Mouse (Mus musculus): ENCODE data around the gene Zfp446. TPM values are rescaled to one million over a fixed set of nuclear protein-coding genes. Genes with fewer than 3 reads are reported as not detected.

Zfp446 gene
- polyA plus RNA-seq, 1 experiment from 2014 or later: 12.0 TPM

GRCm38 (mm10) chr7:12993148-12993547 is 15.5 kb downstream of the Zfp446 start:
- H3K9me3 ChIP-seq: no peaks in the 10 kb centered on the region
- H3K27ac ChIP-seq (replicated peaks): no peak overlapping the region

GRCm38 (mm10) chr7:12995862-12996261 is 18.2 kb downstream of the Zfp446 start:
- Histone ChIP-seq H3K27me3 (no peaks in the 10 kb centered on the region; the same call in 1 of the 2 replicates), H3K4me3 (no peak overlapping the region), H3K27ac (replicated peaks) (no peak overlapping the region), H3K36me3 (no peaks in the 10 kb centered on the region), H3K4me1 (replicated peaks) (no peaks in the 10 kb centered on the region), H3K9ac (no peak overlapping the region), H3K4me2 (no peak overlapping the region), H3K9me3 (no peaks in the 10 kb centered on the region)
- no peak for ATAC-seq (ENCODE audit: low read depth)

More at GRCm38 (mm10) chr7:12993148-12993547, 15.5 kb downstream of the Zfp446 start:
- H3K4me3 ChIP-seq: no peak overlapping the region
- H3K27me3 ChIP-seq: no peaks in the 10 kb centered on the region; the same call in 1 of the 2 replicates
- H3K4me1 ChIP-seq (replicated peaks): no peaks in the 10 kb centered on the region
- H3K36me3 ChIP-seq: no peaks in the 10 kb centered on the region
- ATAC-seq (ENCODE audit: low read depth): no peak
- no peak overlapping the region for H3K4me2 ChIP-seq
- WGBS: 92% methylated on average over 10 of the region's 10 CpGs
- H3K9ac ChIP-seq: no peak overlapping the region

GRCm38 (mm10) chr7:12997230-12997629 is 19.6 kb downstream of the Zfp446 start:
- Histone ChIP-seq H3K4me3 (no peak overlapping the region), H3K27ac (replicated peaks) (no peak overlapping the region)
- WGBS: 68% methylated on average over 5 of the region's 5 CpGs

GRCm38 (mm10) chr7:12998053-12998452 is 20.4 kb downstream of the Zfp446 start, which contains the start of gene Slc27a5:
Slc27a5 (minus strand) TSS chr7:12998192.
- no peak within 1 kb of the TSS for H3K4me3 ChIP-seq
- H3K4me2 ChIP-seq: no peak within 1 kb of the TSS
- no peaks in the 10 kb centered on the region for H3K9me3 ChIP-seq
- H3K36me3 ChIP-seq: no peaks in the 10 kb centered on the region
- no peaks in the 10 kb centered on the region for H3K27me3 ChIP-seq
- no peaks in the 10 kb centered on the region for H3K4me1 ChIP-seq (replicated peaks)
- 84% methylated on average over 5 of the region's 5 CpGs for WGBS
- no peak for ATAC-seq (ENCODE audit: low read depth)
- no peak within 1 kb of the TSS for H3K27ac ChIP-seq (replicated peaks)
- H3K9ac ChIP-seq: no peak within 1 kb of the TSS

More at GRCm38 (mm10) chr7:12997230-12997629, 19.6 kb downstream of the Zfp446 start:
- Histone ChIP-seq H3K4me1 (replicated peaks) (no peaks in the 10 kb centered on the region), H3K27me3 (no peaks in the 10 kb centered on the region; the same call in 1 of the 2 replicates), H3K9me3 (no peaks in the 10 kb centered on the region), H3K4me2 (no peak overlapping the region), H3K36me3 (no peaks in the 10 kb centered on the region), H3K9ac (no peak overlapping the region)
- no peak for ATAC-seq (ENCODE audit: low read depth)

- Histone ChIP-seq H3K9ac (no peak within 1 kb of the TSS), H3K9me3 (no peaks in the 10 kb centered on the region), H3K27ac (replicated peaks) (no peak within 1 kb of the TSS), H3K36me3 (peaks cover 6% of the 10 kb centered on the region; the same call in 1 of the 2 replicates), H3K27me3 (no peaks in the 10 kb centered on the region), H3K4me3 (no peak within 1 kb of the TSS), H3K4me2 (no peak within 1 kb of the TSS), H3K4me1 (replicated peaks) (no peaks in the 10 kb centered on the region)
- 76% methylated on average over 3 of the region's 3 CpGs for WGBS
- ATAC-seq (ENCODE audit: low read depth): no peak
Observed at GRCm38 (mm10) chr7:12998851-12999250, 21.2 kb downstream of the Zfp446 start, which contains the start of gene Trim28. Trim28 (plus strand) TSS chr7:12999114.

GRCm38 (mm10) chr7:13001584-13001983 is 23.9 kb downstream of the Zfp446 start:
- ATAC-seq (ENCODE audit: low read depth): no peak

GRCm38 (mm10) chr7:13003380-13003779 is 25.7 kb downstream of the Zfp446 start:
- Histone ChIP-seq H3K27me3 (peaks cover 9% of the 10 kb centered on the region), H3K9me3 (no peaks in the 10 kb centered on the region), H3K4me1 (replicated peaks) (peaks cover 24% of the 10 kb centered on the region), H3K36me3 (peaks cover 42% of the 10 kb centered on the region), H3K27ac (replicated peaks) (no peak overlapping the region), H3K4me3 (no peak overlapping the region), H3K4me2 (no peak overlapping the region), H3K9ac (no peak overlapping the region)
- no peak for ATAC-seq (ENCODE audit: low read depth)
- WGBS: 75% methylated on average over 5 of the region's 5 CpGs

More at GRCm38 (mm10) chr7:13001584-13001983, 23.9 kb downstream of the Zfp446 start:
- Histone ChIP-seq H3K4me2 (no peak overlapping the region), H3K4me3 (no peak overlapping the region), H3K27ac (replicated peaks) (no peak overlapping the region), H3K27me3 (no peaks in the 10 kb centered on the region), H3K4me1 (replicated peaks) (peaks cover 7% of the 10 kb centered on the region; the same call in 1 of the 2 replicates), H3K9ac (no peak overlapping the region), H3K9me3 (no peaks in the 10 kb centered on the region), H3K36me3 (peaks cover 31% of the 10 kb centered on the region)
- 59% methylated on average over 1 of the region's 1 CpGs for WGBS

GRCm38 (mm10) chr7:13006011-13006410 is 28.4 kb downstream of the Zfp446 start:
- no peak overlapping the region for H3K4me2 ChIP-seq
- no peak overlapping the region for H3K4me3 ChIP-seq
- H3K27me3 ChIP-seq: peaks cover 9% of the 10 kb centered on the region
- H3K4me1 ChIP-seq (replicated peaks): peaks cover 39% of the 10 kb centered on the region
- no peak overlapping the region for H3K27ac ChIP-seq (replicated peaks)
- WGBS: 91% methylated on average over 17 of the region's 17 CpGs
- peaks cover 42% of the 10 kb centered on the region for H3K36me3 ChIP-seq
- no peak for ATAC-seq (ENCODE audit: low read depth)
- no peaks in the 10 kb centered on the region for H3K9me3 ChIP-seq
- H3K9ac ChIP-seq: no peak overlapping the region; the same call in 1 of the 2 replicates

- no peaks in the 10 kb centered on the region for H3K9me3 ChIP-seq
- no peak overlapping the region for H3K4me3 ChIP-seq
- WGBS: 80% methylated on average over 10 of the region's 10 CpGs
- peaks cover 9% of the 10 kb centered on the region for H3K27me3 ChIP-seq
- ATAC-seq (ENCODE audit: low read depth): no peak
- H3K36me3 ChIP-seq: peaks cover 42% of the 10 kb centered on the region
- H3K9ac ChIP-seq: no peak overlapping the region
- no peak overlapping the region for H3K27ac ChIP-seq (replicated peaks)
- peaks cover 39% of the 10 kb centered on the region for H3K4me1 ChIP-seq (replicated peaks)
- H3K4me2 ChIP-seq: no peak overlapping the region
Observed at GRCm38 (mm10) chr7:13006531-13006930, 28.9 kb downstream of the Zfp446 start.

- 30% methylated on average over 57 of the region's 57 CpGs for WGBS
- Histone ChIP-seq H3K9me3 (no peaks in the 10 kb centered on the region), H3K4me2 (peak overlapping the region; percentile 86), H3K4me3 (peak overlapping the region; percentile 26), H3K27ac (replicated peaks) (0 out of 2 replicates have a peak overlapping the region, but pooled peaks have one; percentile 33), H3K9ac (peak overlapping the region; percentile 81), H3K36me3 (peaks cover 42% of the 10 kb centered on the region), H3K27me3 (peaks cover 9% of the 10 kb centered on the region), H3K4me1 (replicated peaks) (peaks cover 39% of the 10 kb centered on the region)
- ATAC-seq (ENCODE audit: low read depth): no peak
Observed at GRCm38 (mm10) chr7:13007341-13008092, 29.9 kb downstream of the Zfp446 start.

- WGBS: under 1% methylated on average over 42 of the region's 42 CpGs
- ATAC-seq (ENCODE audit: low read depth): peak; percentile 88
- peaks cover 39% of the 10 kb centered on the region for H3K4me1 ChIP-seq (replicated peaks)
- peak overlapping the region; percentile 81 for H3K9ac ChIP-seq
- peaks cover 9% of the 10 kb centered on the region for H3K27me3 ChIP-seq
- peak overlapping the region; percentile 96 for H3K27ac ChIP-seq (replicated peaks)
- peaks cover 31% of the 10 kb centered on the region for H3K36me3 ChIP-seq
- H3K4me3 ChIP-seq: peak overlapping the region; percentile 74
- no peaks in the 10 kb centered on the region for H3K9me3 ChIP-seq
- peak overlapping the region; percentile 86 for H3K4me2 ChIP-seq
Observed at GRCm38 (mm10) chr7:13009143-13010004, 31.7 kb downstream of the Zfp446 start.
